In genomic region chr15:80253530-80253929, GRCm38 (mm10) we compare ENCODE assay signal across 11 mouse cellular contexts. TPM values are rescaled to one million over a fixed set of nuclear protein-coding genes. Genes with fewer than 3 reads are reported as not detected.
DNase-seq lines count a peak whose midpoint lies in the region; ATAC-seq and TF ChIP-seq lines count a peak whose summit lies in the region.
"Had no signal": no experiment of that assay in that cellular context is flagged by ENCODE, and none has a peak within 500 bp of the region (broad histone marks: within the 10 kb centered on the region; RNA-seq: fewer than 3 reads in every experiment).

No protein-coding gene starts in this region.

- no peak for DNase-seq in kidney, postnatal 36 days
- DNase-seq in embryonic facial prominence, embryonic 10.5 days (ENCODE audit: low spot score): peak; percentile 40
- no peak for DNase-seq in hindbrain, postnatal 0 days (ENCODE audit: low spot score)
- no peak for DNase-seq in spleen, postnatal 10 days (ENCODE audit: low spot score in 2 of 2)
- no peak for DNase-seq in yolk sac, embryonic 10.5 days (ENCODE audit: low spot score)
- DNase-seq: thymus, postnatal 4 days had no signal

- peaks cover 60% of the 10 kb centered on the region for H3K36me3 ChIP-seq in kidney, embryonic 14.5 days (ENCODE audit: control insufficient read depth, insufficient read depth, low read length)
- peaks cover 73% of the 10 kb centered on the region for H3K36me3 ChIP-seq in embryonic facial prominence, embryonic 10.5 days (replicated peaks)
- peaks cover 47% of the 10 kb centered on the region for H3K36me3 ChIP-seq in hindbrain, postnatal 0 days (ENCODE audit: insufficient read depth, low read length)
- H3K36me3 ChIP-seq in midbrain, embryonic 15.5 days (replicated peaks): peaks cover 46% of the 10 kb centered on the region

- ATAC-seq in kidney, embryonic 14.5 days (ENCODE audit: low FRiP score, low TSS enrichment): no peak
- no peak for ATAC-seq in hindbrain, postnatal 0 days
- no peak for ATAC-seq in midbrain, embryonic 15.5 days (replicated peaks)
- ATAC-seq in cerebellum, adult (ENCODE audit: insufficient number of reproducible peaks, low FRiP score, low TSS enrichment): no peak
- ATAC-seq: Patski had no signal

- 12% methylated on average over 2 of the region's 2 CpGs for WGBS in kidney, embryonic 14.5 days
- WGBS in embryonic facial prominence, embryonic 10.5 days: 26% methylated on average over 2 of the region's 2 CpGs
- WGBS in hindbrain, postnatal 0 days: 50% methylated on average over 2 of the region's 2 CpGs
- 50% methylated on average over 2 of the region's 2 CpGs for WGBS in midbrain, embryonic 15.5 days

- no peak overlapping the region; the same call in 1 of the 2 replicates for H3K4me3 ChIP-seq in kidney, embryonic 14.5 days (ENCODE audit: low read length)
- 0 out of 2 replicates have a peak overlapping the region, but pooled peaks have one; percentile 100 for H3K4me3 ChIP-seq in embryonic facial prominence, embryonic 10.5 days
- no peak overlapping the region for H3K4me3 ChIP-seq in hindbrain, postnatal 0 days (ENCODE audit: low read length)
- no peak overlapping the region for H3K4me3 ChIP-seq in midbrain, embryonic 15.5 days

- H3K9me3 ChIP-seq in kidney, embryonic 14.5 days (ENCODE audit: control insufficient read depth, low read length): no peaks in the 10 kb centered on the region
- no peaks in the 10 kb centered on the region for H3K9me3 ChIP-seq in embryonic facial prominence, embryonic 10.5 days
- no peaks in the 10 kb centered on the region for H3K9me3 ChIP-seq in hindbrain, postnatal 0 days (ENCODE audit: low read length)
- H3K9me3 ChIP-seq in midbrain, embryonic 15.5 days: no peaks in the 10 kb centered on the region

- no peaks in the 10 kb centered on the region for H3K27me3 ChIP-seq in kidney, embryonic 14.5 days (ENCODE audit: control insufficient read depth, insufficient read depth, low read length)
- no peaks in the 10 kb centered on the region for H3K27me3 ChIP-seq in embryonic facial prominence, embryonic 10.5 days (replicated peaks; ENCODE audit: low read depth, poor library complexity, severe bottlenecking)
- no peaks in the 10 kb centered on the region for H3K27me3 ChIP-seq in hindbrain, postnatal 0 days (ENCODE audit: insufficient read depth, low read length)
- no peaks in the 10 kb centered on the region for H3K27me3 ChIP-seq in midbrain, embryonic 15.5 days (replicated peaks)
- H3K27me3 ChIP-seq: Patski had no signal

- H3K9ac ChIP-seq in kidney, embryonic 14.5 days (ENCODE audit: low read depth, low read length): no peak overlapping the region
- H3K9ac ChIP-seq in hindbrain, postnatal 0 days (replicated peaks; ENCODE audit: low read length): no peak overlapping the region
- no peak overlapping the region for H3K9ac ChIP-seq in midbrain, embryonic 15.5 days

- peak overlapping the region; percentile 99; the same call in 1 of the 2 replicates for H3K27ac ChIP-seq in kidney, embryonic 14.5 days (ENCODE audit: low read depth, low read length)
- H3K27ac ChIP-seq in embryonic facial prominence, embryonic 10.5 days (replicated peaks): peak overlapping the region; percentile 100
- peak overlapping the region; percentile 98; the same call in 1 of the 2 replicates for H3K27ac ChIP-seq in hindbrain, postnatal 0 days
- H3K27ac ChIP-seq in midbrain, embryonic 15.5 days: peak overlapping the region; percentile 100; the same call in 1 of the 2 replicates

- no peak for TF ChIP-seq CTCF in hindbrain, postnatal 0 days (IDR thresholded peaks at IDR 0.05; ENCODE audit: low read depth)

- peak overlapping the region; percentile 8; the same call in 1 of the 2 replicates for H3K4me2 ChIP-seq in kidney, embryonic 14.5 days (replicated peaks; ENCODE audit: low read depth, low read length)
- no peak overlapping the region for H3K4me2 ChIP-seq in hindbrain, postnatal 0 days (ENCODE audit: low read depth, low read length)
- no peak overlapping the region for H3K4me2 ChIP-seq in midbrain, embryonic 15.5 days

- H3K4me1 ChIP-seq in kidney, embryonic 14.5 days (ENCODE audit: control insufficient read depth, insufficient read depth, low read length): peaks cover 19% of the 10 kb centered on the region
- H3K4me1 ChIP-seq in embryonic facial prominence, embryonic 10.5 days: peaks cover 45% of the 10 kb centered on the region
- peaks cover 18% of the 10 kb centered on the region; the same call in 1 of the 2 replicates for H3K4me1 ChIP-seq in hindbrain, postnatal 0 days (ENCODE audit: insufficient read depth, low read length)
- H3K4me1 ChIP-seq in midbrain, embryonic 15.5 days: peaks cover 36% of the 10 kb centered on the region

RNA-seq across cellular contexts. Expression of gene Atf4, which starts 1.5 kb away (rescaled TPM):
- polyA plus RNA-seq in kidney, embryonic 14.5 days (2014; fragmentation: Nextera tagmentation; extraction: Ambion mirVana): 131 and 145 TPM in 2 replicates
- polyA plus RNA-seq in embryonic facial prominence, embryonic 10.5 days (2016; fragmentation: Nextera tagmentation; extraction: Ambion mirVana): 104 and 111 TPM in 2 replicates
- total RNA-seq in hindbrain, postnatal 0 days (2014; rRNA removed): 140 and 157 TPM in 2 replicates
- 104 and 109 TPM in 2 replicates for polyA plus RNA-seq in hindbrain, postnatal 0 days (2015; fragmentation: Nextera tagmentation; extraction: Ambion mirVana)
- 120 and 121 TPM in 2 replicates for polyA plus RNA-seq in midbrain, embryonic 15.5 days (2015; fragmentation: Nextera tagmentation; extraction: Ambion mirVana)

RNA-seq across cellular contexts. Expression of gene Rps19bp1, which starts 10.6 kb away (rescaled TPM):
- 66.3 and 79.1 TPM in 2 replicates for polyA plus RNA-seq in kidney, embryonic 14.5 days (2014; fragmentation: Nextera tagmentation; extraction: Ambion mirVana)
- polyA plus RNA-seq in embryonic facial prominence, embryonic 10.5 days (2016; fragmentation: Nextera tagmentation; extraction: Ambion mirVana): 68.1 and 73.2 TPM in 2 replicates
- total RNA-seq in hindbrain, postnatal 0 days (2014; rRNA removed): 29.0 and 51.6 TPM in 2 replicates
- polyA plus RNA-seq in hindbrain, postnatal 0 days (2015; fragmentation: Nextera tagmentation; extraction: Ambion mirVana): 78.4 and 81.3 TPM in 2 replicates
- polyA plus RNA-seq in midbrain, embryonic 15.5 days (2015; fragmentation: Nextera tagmentation; extraction: Ambion mirVana): 69.2 and 75.5 TPM in 2 replicates

RNA-seq across cellular contexts. Expression of gene AC140267.1, which starts 17.9 kb away (rescaled TPM):
- polyA plus RNA-seq in kidney, embryonic 14.5 days (2014; fragmentation: Nextera tagmentation; extraction: Ambion mirVana): not detected in 2 replicates
- not detected in 2 replicates for polyA plus RNA-seq in embryonic facial prominence, embryonic 10.5 days (2016; fragmentation: Nextera tagmentation; extraction: Ambion mirVana)
- total RNA-seq in hindbrain, postnatal 0 days (2014; rRNA removed): not detected in 2 replicates
- not detected in 2 replicates for polyA plus RNA-seq in hindbrain, postnatal 0 days (2015; fragmentation: Nextera tagmentation; extraction: Ambion mirVana)
- polyA plus RNA-seq in midbrain, embryonic 15.5 days (2015; fragmentation: Nextera tagmentation; extraction: Ambion mirVana): 2.3 TPM in 1 of 2 replicates, not detected in the other
- polyA plus RNA-seq: Patski had no signal

RNA-seq across cellular contexts. Expression of gene Mief1, which starts 19.7 kb away (rescaled TPM):
- polyA plus RNA-seq in kidney, embryonic 14.5 days (2014; fragmentation: Nextera tagmentation; extraction: Ambion mirVana): 20.4 and 37.0 TPM in 2 replicates
- 44.4 and 44.5 TPM in 2 replicates for polyA plus RNA-seq in embryonic facial prominence, embryonic 10.5 days (2016; fragmentation: Nextera tagmentation; extraction: Ambion mirVana)
- total RNA-seq in hindbrain, postnatal 0 days (2014; rRNA removed): 46.3 and 51.1 TPM in 2 replicates
- 20.3 and 22.0 TPM in 2 replicates for polyA plus RNA-seq in hindbrain, postnatal 0 days (2015; fragmentation: Nextera tagmentation; extraction: Ambion mirVana)
- polyA plus RNA-seq in midbrain, embryonic 15.5 days (2015; fragmentation: Nextera tagmentation; extraction: Ambion mirVana): 35.8 and 39.3 TPM in 2 replicates

RNA-seq across cellular contexts. Expression of gene Cacna1i, which starts 33.5 kb away (rescaled TPM):
- 0.09 TPM in 1 of 2 replicates, not detected in the other for polyA plus RNA-seq in kidney, embryonic 14.5 days (2014; fragmentation: Nextera tagmentation; extraction: Ambion mirVana)
- 0.02 and 0.03 TPM in 2 replicates for polyA plus RNA-seq in embryonic facial prominence, embryonic 10.5 days (2016; fragmentation: Nextera tagmentation; extraction: Ambion mirVana)
- total RNA-seq in hindbrain, postnatal 0 days (2014; rRNA removed): 10.8 and 14.0 TPM in 2 replicates
- 0.47 and 0.50 TPM in 2 replicates for polyA plus RNA-seq in hindbrain, postnatal 0 days (2015; fragmentation: Nextera tagmentation; extraction: Ambion mirVana)
- 1.1 and 1.8 TPM in 2 replicates for polyA plus RNA-seq in midbrain, embryonic 15.5 days (2015; fragmentation: Nextera tagmentation; extraction: Ambion mirVana)
- total RNA-seq: megakaryocyte progenitor cell, adult 5-6 weeks had no signal
